Mouse (Mus musculus): ENCODE measurements around the gene Taf12. TPM values are rescaled to one million over a fixed set of nuclear protein-coding genes. Genes with fewer than 3 reads are reported as not detected.
A peak's percentile ranks its signal among the peaks of the same experiment; 100 is the strongest.

The Taf12 gene
- total and polyA plus RNA-seq, 3 experiments: 62.6 to 76.4 TPM; not detected in 1

DNA sequence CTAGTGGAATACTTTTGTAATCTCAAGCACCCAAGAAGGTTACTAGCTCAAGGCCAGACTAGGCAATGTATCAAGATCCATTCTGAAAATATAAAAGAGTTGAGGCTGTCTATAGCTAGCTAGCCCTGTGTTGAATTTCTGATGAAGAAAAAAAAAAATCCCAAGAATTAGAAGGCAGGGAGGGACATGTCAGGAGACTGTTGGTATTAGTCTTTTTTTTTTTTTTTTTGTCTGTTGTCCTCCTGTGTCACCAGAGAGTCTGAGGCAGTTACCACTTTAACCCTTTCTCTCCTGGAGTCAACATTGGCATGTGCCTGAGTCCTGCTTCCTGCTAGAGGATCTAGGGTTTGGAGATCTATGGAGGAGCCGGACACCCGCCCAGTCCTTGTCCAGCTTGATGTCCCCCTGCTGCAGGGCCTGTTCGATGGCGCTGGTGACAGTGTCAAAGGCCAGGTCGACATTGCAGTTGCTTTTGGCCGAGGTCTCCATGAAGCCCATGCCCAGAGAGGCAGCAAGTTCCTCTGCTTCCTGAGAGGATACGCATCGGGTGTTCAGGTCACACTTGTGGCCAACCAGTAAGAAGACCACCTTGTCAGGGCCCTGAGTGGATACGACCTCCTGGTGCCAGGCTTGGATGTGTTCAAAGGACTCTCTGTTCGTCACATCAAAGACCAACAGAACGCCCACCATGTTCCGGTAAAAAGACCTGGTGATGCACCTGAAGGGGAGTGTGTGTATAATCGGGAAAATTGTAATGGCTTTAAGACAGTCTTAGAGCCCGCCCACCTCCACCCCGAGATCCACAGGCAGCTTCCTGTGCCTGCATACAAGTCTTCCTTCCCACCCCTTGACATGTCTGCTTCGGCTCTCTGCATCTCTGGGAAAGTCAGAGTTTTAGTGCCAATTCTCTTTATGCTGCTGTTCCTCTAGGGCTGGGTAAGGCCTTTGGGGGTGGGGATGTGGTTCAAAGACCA is 28.1 kb downstream of the Taf12 start:
- peaks cover 0 to 12% of the 10 kb centered on the region in 2 experiments; a peak in 2 of 4 replicates for H3K36me3 ChIP-seq (ENCODE audit: control insufficient read depth in 1 of 2, insufficient read depth in 2 of 2, low read length in 2 of 2)
- H3K79me2 ChIP-seq (ENCODE audit: control insufficient read depth, insufficient read depth, low read length, poor library complexity): no peaks in the 10 kb centered on the region
- peak overlapping the region; percentile 22; the same call in 1 of the 2 replicates for H3K27ac ChIP-seq (ENCODE audit: control insufficient read depth, low read depth, low read length)
- peak overlapping the region; percentile 60 for H3K4me3 ChIP-seq (ENCODE audit: control insufficient read depth in 1 of 2, insufficient read depth in 1 of 2, low read depth in 2 of 2, low read length in 2 of 2)
- no peaks in the 10 kb centered on the region for H3K9me3 ChIP-seq (replicated peaks; ENCODE audit: insufficient read depth, low read length)
- H3K4me1 ChIP-seq (ENCODE audit: control insufficient read depth in 1 of 2, insufficient read depth in 2 of 2, low read length in 2 of 2): peaks cover 0 to 26% of the 10 kb centered on the region in 2 experiments; a peak in 2 of 4 replicates
- TF ChIP-seq MAZ (IDR thresholded peaks at IDR 0.05; ENCODE audit: low read depth, low read length) (no peak), ZNF384 (IDR thresholded peaks at IDR 0.05; ENCODE audit: low read depth, low read length) (peak; percentile 55), TBP (IDR thresholded peaks at IDR 0.05; ENCODE audit: low read depth, low read length) (no peak), MXI1 (IDR thresholded peaks at IDR 0.05; ENCODE audit: low read depth, low read length) (0 out of 2 replicates have a peak, but pooled peaks have one; percentile 24), GABPA (IDR thresholded peaks at IDR 0.05; ENCODE audit: low read depth, low read length) (no peak), MYB (IDR thresholded peaks at IDR 0.05; ENCODE audit: low read depth, low read length) (no peak), POLR2AphosphoS5 (IDR thresholded peaks at IDR 0.05; ENCODE audit: borderline replicate concordance, low read depth, low read length) (no peak), ELF1 (IDR thresholded peaks at IDR 0.05; ENCODE audit: low read depth, low read length) (no peak), MYC (IDR thresholded peaks at IDR 0.05; ENCODE audit: low read depth, low read length) (no peak), UBTF (IDR thresholded peaks at IDR 0.05; ENCODE audit: borderline replicate concordance, insufficient read depth, low read depth, low read length) (no peak), CHD1 (IDR thresholded peaks at IDR 0.05; ENCODE audit: low read depth, low read length) (no peak), HCFC1 (IDR thresholded peaks at IDR 0.05; ENCODE audit: low read depth, low read length) (no peak), RAD21 (IDR thresholded peaks at IDR 0.05; ENCODE audit: low read depth, low read length) (no peak), RCOR1 (IDR thresholded peaks at IDR 0.05; ENCODE audit: low read depth, low read length) (no peak), EP300 (IDR thresholded peaks at IDR 0.05; ENCODE audit: low read depth in 1 of 2, low read length in 2 of 2) (no peak), E2F4 (IDR thresholded peaks at IDR 0.05; ENCODE audit: borderline replicate concordance, low read depth, low read length) (no peak), NELFE (IDR thresholded peaks at IDR 0.05; ENCODE audit: low read depth, low read length) (peak; percentile 23; the same call in 1 of the 2 replicates), ZMIZ1 (IDR thresholded peaks at IDR 0.05; ENCODE audit: low read depth, low read length) (no peak)
- no peaks in the 10 kb centered on the region for H3K27me3 ChIP-seq (ENCODE audit: control insufficient read depth in 1 of 2, insufficient read depth in 2 of 2, low read length in 2 of 2)
- DNase-seq (ENCODE audit: low read depth, low spot score): peak; percentile 59
- peak overlapping the region; percentile 61 for H3K9ac ChIP-seq (ENCODE audit: control insufficient read depth, low read depth, low read length, poor library complexity, severe bottlenecking)

Measured in MEL (cell line).